In genomic region chr5:140767704-140768141, GRCm38 (mm10) we compare ENCODE assay signal across 8 mouse cellular contexts. TPM values are rescaled to one million over a fixed set of nuclear protein-coding genes. Genes with fewer than 3 reads are reported as not detected.
DNase-seq lines count a peak whose midpoint lies in the region; ATAC-seq and TF ChIP-seq lines count a peak whose summit lies in the region.

No protein-coding gene starts in this region.

- WGBS in forebrain, embryonic 10.5 days, result 36% methylated on average over 9 of the region's 9 CpGs
- 8% methylated on average over 9 of the region's 9 CpGs for WGBS in heart, embryonic 12.5 days
- 10% methylated on average over 9 of the region's 9 CpGs for WGBS in kidney, embryonic 16.5 days
- 64% methylated on average over 9 of the region's 9 CpGs for WGBS in limb, embryonic 14.5 days
- 3% methylated on average over 9 of the region's 9 CpGs for whole genome bisulfite sequencing in midbrain, embryonic 15.5 days
- WGBS in stomach, embryonic 16.5 days, result 16% methylated on average over 9 of the region's 9 CpGs

- no peaks in the 10 kb centered on the region for H3K9me3 ChIP-seq in forebrain, embryonic 10.5 days
- H3K9me3 ChIP-seq in heart, embryonic 12.5 days (replicated peaks), result no peaks in the 10 kb centered on the region
- H3K9me3 ChIP-seq in kidney, embryonic 16.5 days (ENCODE audit: low read length), result no peaks in the 10 kb centered on the region
- no peaks in the 10 kb centered on the region for H3K9me3 ChIP-seq in limb, embryonic 14.5 days (ENCODE audit: control insufficient read depth, low read length)
- no peaks in the 10 kb centered on the region for H3K9me3 ChIP-seq in midbrain, embryonic 15.5 days
- H3K9me3 ChIP-seq in stomach, embryonic 16.5 days (replicated peaks; ENCODE audit: control insufficient read depth, low read length), result no peaks in the 10 kb centered on the region

- peaks cover 37% of the 10 kb centered on the region for H3K4me1 ChIP-seq in forebrain, embryonic 10.5 days
- peaks cover 66% of the 10 kb centered on the region for H3K4me1 ChIP-seq in heart, embryonic 12.5 days (replicated peaks)
- peaks cover 40% of the 10 kb centered on the region for H3K4me1 ChIP-seq in kidney, embryonic 16.5 days (ENCODE audit: insufficient read depth, low read length)
- H3K4me1 ChIP-seq in limb, embryonic 14.5 days (ENCODE audit: control insufficient read depth, insufficient read depth, low read length), result peaks cover 33% of the 10 kb centered on the region
- H3K4me1 ChIP-seq in midbrain, embryonic 15.5 days, result peaks cover 26% of the 10 kb centered on the region
- H3K4me1 ChIP-seq in stomach, embryonic 16.5 days (ENCODE audit: control insufficient read depth, insufficient read depth, low read length), result peaks cover 52% of the 10 kb centered on the region

- H3K4me3 ChIP-seq in forebrain, embryonic 10.5 days, result peak overlapping the region; percentile 5; the same call in 1 of the 2 replicates
- no peak overlapping the region for H3K4me3 ChIP-seq in heart, embryonic 12.5 days
- no peak overlapping the region for H3K4me3 ChIP-seq in kidney, embryonic 16.5 days (ENCODE audit: low read length)
- H3K4me3 ChIP-seq in limb, embryonic 14.5 days (replicated peaks; ENCODE audit: low read length), result no peak overlapping the region
- no peak overlapping the region for H3K4me3 ChIP-seq in midbrain, embryonic 15.5 days
- H3K4me3 ChIP-seq in stomach, embryonic 16.5 days (replicated peaks; ENCODE audit: low read length), result no peak overlapping the region

- H3K27me3 ChIP-seq in forebrain, embryonic 10.5 days (ENCODE audit: poor library complexity, severe bottlenecking), result no peaks in the 10 kb centered on the region
- no peaks in the 10 kb centered on the region for H3K27me3 ChIP-seq in heart, embryonic 12.5 days (replicated peaks)
- H3K27me3 ChIP-seq in kidney, embryonic 16.5 days (ENCODE audit: insufficient read depth, low read length), result no peaks in the 10 kb centered on the region
- no peaks in the 10 kb centered on the region for H3K27me3 ChIP-seq in limb, embryonic 14.5 days (ENCODE audit: control insufficient read depth, insufficient read depth, low read length)
- H3K27me3 ChIP-seq in midbrain, embryonic 15.5 days (replicated peaks), result no peaks in the 10 kb centered on the region
- H3K27me3 ChIP-seq in stomach, embryonic 16.5 days (ENCODE audit: control insufficient read depth, insufficient read depth, low read length), result no peaks in the 10 kb centered on the region

- peak overlapping the region; percentile 54 for H3K4me2 ChIP-seq in heart, embryonic 12.5 days
- H3K4me2 ChIP-seq in kidney, embryonic 16.5 days (replicated peaks; ENCODE audit: low read depth, low read length), result peak overlapping the region; percentile 25; the same call in 1 of the 2 replicates
- H3K4me2 ChIP-seq in limb, embryonic 14.5 days (replicated peaks; ENCODE audit: low read depth, low read length, severe bottlenecking), result 0 out of 2 replicates have a peak overlapping the region, but pooled peaks have one; percentile 2
- no peak overlapping the region for H3K4me2 ChIP-seq in midbrain, embryonic 15.5 days
- H3K4me2 ChIP-seq in stomach, embryonic 16.5 days (ENCODE audit: low read depth, low read length), result peak overlapping the region; percentile 22

- TF ChIP-seq POLR2A in limb, embryonic 14.5 days (IDR thresholded peaks at IDR 0.05; ENCODE audit: borderline replicate concordance, extremely low read depth, insufficient read depth, insufficient read length), result no peak

- peak overlapping the region; percentile 71 for H3K9ac ChIP-seq in heart, embryonic 12.5 days
- peak overlapping the region; percentile 61 for H3K9ac ChIP-seq in kidney, embryonic 16.5 days (replicated peaks; ENCODE audit: low read length)
- H3K9ac ChIP-seq in limb, embryonic 14.5 days (ENCODE audit: low read depth, low read length, severe bottlenecking), result 0 out of 2 replicates have a peak overlapping the region, but pooled peaks have one; percentile 13
- peak overlapping the region; percentile 24; the same call in 1 of the 2 replicates for H3K9ac ChIP-seq in midbrain, embryonic 15.5 days
- H3K9ac ChIP-seq in stomach, embryonic 16.5 days (ENCODE audit: low read length), result peak overlapping the region; percentile 62

- peaks cover 2% of the 10 kb centered on the region for H3K36me3 ChIP-seq in forebrain, embryonic 10.5 days (replicated peaks)
- H3K36me3 ChIP-seq in heart, embryonic 12.5 days, result no peaks in the 10 kb centered on the region; the same call in 1 of the 2 replicates
- H3K36me3 ChIP-seq in kidney, embryonic 16.5 days (ENCODE audit: insufficient read depth, low read length), result no peaks in the 10 kb centered on the region
- H3K36me3 ChIP-seq in limb, embryonic 14.5 days (ENCODE audit: control insufficient read depth, insufficient read depth, low read length), result peaks cover 3% of the 10 kb centered on the region; the same call in 1 of the 2 replicates
- no peaks in the 10 kb centered on the region for H3K36me3 ChIP-seq in midbrain, embryonic 15.5 days (replicated peaks)
- H3K36me3 ChIP-seq in stomach, embryonic 16.5 days (ENCODE audit: control insufficient read depth, insufficient read depth, low read length), result no peaks in the 10 kb centered on the region

- peak; percentile 35 to 53 for DNase-seq in urinary bladder, adult 18-20 months (ENCODE audit: low spot score in 2 of 2)
- DNase-seq in urinary bladder, postnatal 10 days (ENCODE audit: low spot score), result no peak
- DNase-seq in forebrain, embryonic 10.5 days (ENCODE audit: extremely low spot score, low spot score), result peak; percentile 43
- peak; percentile 50 for DNase-seq in limb, embryonic 14.5 days (ENCODE audit: low spot score)

- H3K27ac ChIP-seq in forebrain, embryonic 10.5 days, result peak overlapping the region; percentile 88
- H3K27ac ChIP-seq in heart, embryonic 12.5 days (ENCODE audit: poor library complexity, severe bottlenecking), result peak overlapping the region; percentile 99
- H3K27ac ChIP-seq in kidney, embryonic 16.5 days (ENCODE audit: low read length), result peak overlapping the region; percentile 97
- H3K27ac ChIP-seq in limb, embryonic 14.5 days (replicated peaks; ENCODE audit: low read depth, low read length), result peak overlapping the region; percentile 50
- H3K27ac ChIP-seq in midbrain, embryonic 15.5 days, result peak overlapping the region; percentile 86
- H3K27ac ChIP-seq in stomach, embryonic 16.5 days (ENCODE audit: low read length), result peak overlapping the region; percentile 97

- ATAC-seq in heart, embryonic 12.5 days (ENCODE audit: insufficient number of reproducible peaks, low FRiP score), result peak; percentile 85
- peak; percentile 82 for ATAC-seq in kidney, embryonic 16.5 days (ENCODE audit: low FRiP score, low TSS enrichment)
- ATAC-seq in limb, embryonic 14.5 days (ENCODE audit: low FRiP score, low read depth), result peak; percentile 60
- ATAC-seq in midbrain, embryonic 15.5 days (replicated peaks), result peak; percentile 31; the same call in 1 of the 2 replicates
- ATAC-seq in stomach, embryonic 16.5 days (ENCODE audit: insufficient read depth, low FRiP score), result peak; percentile 68

RNA-seq across cellular contexts. Expression of gene Amz1, which starts 43.8 kb away (rescaled TPM):
- polyA plus RNA-seq in forebrain, embryonic 10.5 days (2016; fragmentation: Nextera tagmentation; extraction: Ambion mirVana), result 0.63 and 0.66 TPM in 2 replicates
- polyA plus RNA-seq in heart, embryonic 12.5 days (2016; fragmentation: Nextera tagmentation; extraction: Ambion mirVana), result 0.40 and 0.59 TPM in 2 replicates
- polyA plus RNA-seq in kidney, embryonic 16.5 days (2015; fragmentation: Nextera tagmentation; extraction: Ambion mirVana), result 1.6 and 2.4 TPM in 2 replicates
- 1.1 and 1.4 TPM in 2 replicates for polyA plus RNA-seq in limb, embryonic 14.5 days (2012; rRNA removed)
- 0.88 and 1.1 TPM in 2 replicates for polyA plus RNA-seq in limb, embryonic 14.5 days (2014; fragmentation: Nextera tagmentation; extraction: Ambion mirVana)
- 5.0 and 5.2 TPM in 2 replicates for polyA plus RNA-seq in midbrain, embryonic 15.5 days (2015; fragmentation: Nextera tagmentation; extraction: Ambion mirVana)
- 1.00 and 1.2 TPM in 2 replicates for polyA plus RNA-seq in stomach, embryonic 16.5 days (2015; fragmentation: Nextera tagmentation; extraction: Ambion mirVana)

Comparison
In these comparisons a context has a peak if more than half of its experiments do, and no peak if none do; other contexts are left out.
1. ATAC-seq: peak in every context shown above with its lines; median percentile 85 in heart, embryonic 12.5 days; 82 in kidney, embryonic 16.5 days; 68 in stomach, embryonic 16.5 days; 60 in limb, embryonic 14.5 days; 31 in midbrain, embryonic 15.5 days.
2. H3K9ac ChIP-seq: peak in every context shown above with its lines; median percentile 71 in heart, embryonic 12.5 days; 62 in stomach, embryonic 16.5 days; 61 in kidney, embryonic 16.5 days; 24 in midbrain, embryonic 15.5 days; 13 in limb, embryonic 14.5 days.